Mouse (Mus musculus) kidney, adult 2 months (tissue): ENCODE results near the gene Spata32. TPM values are rescaled to one million over a fixed set of nuclear protein-coding genes. Genes with fewer than 3 reads are reported as not detected.

Experiments used
- DNase-seq: peaks from one replicate; pipeline ENCODE4 v3.0.0; 2021
- H3K27ac ChIP-seq: fragments of 200-500 bp; 2 replicates; pipeline ENCODE4 v1.5.1; 2012; ENCODE audit warnings: low read depth, low read length, control low read depth, inconsistent platforms; ENCODE audit not compliant: insufficient read depth
- H3K27me3 ChIP-seq: fragments of 200-500 bp; replicated peaks from 2 replicates; pipeline ENCODE4 v1.6.1; 2012; ENCODE audit warnings: mild to moderate bottlenecking, moderate library complexity, low read length, inconsistent platforms; ENCODE audit not compliant: control insufficient read depth, insufficient read depth
- H3K36me3 ChIP-seq: fragments of 200-500 bp; 2 replicates; pipeline ENCODE4 v1.6.1; 2012; ENCODE audit warnings: mild to moderate bottlenecking, moderate library complexity, low read length, inconsistent platforms; ENCODE audit not compliant: control insufficient read depth, insufficient read depth
- H3K4me1 ChIP-seq: fragments of 200-500 bp; 2 replicates; pipeline ENCODE4 v1.6.1; 2011; ENCODE audit warnings: low read length; ENCODE audit not compliant: control insufficient read depth, insufficient read depth
- H3K4me3 ChIP-seq: fragments of 200-500 bp; 2 replicates; pipeline ENCODE4 v1.5.1; 2011; ENCODE audit warnings: mild to moderate bottlenecking, low read depth, low read length, control low read depth; ENCODE audit not compliant: insufficient read depth
- CTCF ChIP-seq: fragments of 200-500 bp; conservative IDR thresholded peaks from 2 replicates; pipeline ENCODE4 v1.5.1; 2011; ENCODE audit warnings: low read depth, mild to moderate bottlenecking, control low read depth, low read length, moderate library complexity, mixed read lengths; ENCODE audit not compliant: insufficient read depth, insufficient read length
- POLR2A ChIP-seq: fragments of 200-500 bp; IDR thresholded peaks from one replicate; pipeline ENCODE4 v1.6.1; 2011; ENCODE audit warnings: low read depth, low read length, control low read depth
- WGBS: fragments of 180-500 bp; shearing (Covaris S2); methylation state at CpG from one replicate; pipeline ENCODE4 v1.1.7; 2018; 5-methylcytosine and 5-hydroxymethylcytosine counted together
- polyA plus RNA-seq: library from polyadenylated mRNA; depleted of rRNA; stranded (reverse); fragments of >200 nt; gene quantifications from 2 replicates; pipeline ENCODE4 v1.2.3, GENCODE M21; 2012

Gene Spata32
- polyA plus RNA-seq, 1 experiment: not detected

DNA sequence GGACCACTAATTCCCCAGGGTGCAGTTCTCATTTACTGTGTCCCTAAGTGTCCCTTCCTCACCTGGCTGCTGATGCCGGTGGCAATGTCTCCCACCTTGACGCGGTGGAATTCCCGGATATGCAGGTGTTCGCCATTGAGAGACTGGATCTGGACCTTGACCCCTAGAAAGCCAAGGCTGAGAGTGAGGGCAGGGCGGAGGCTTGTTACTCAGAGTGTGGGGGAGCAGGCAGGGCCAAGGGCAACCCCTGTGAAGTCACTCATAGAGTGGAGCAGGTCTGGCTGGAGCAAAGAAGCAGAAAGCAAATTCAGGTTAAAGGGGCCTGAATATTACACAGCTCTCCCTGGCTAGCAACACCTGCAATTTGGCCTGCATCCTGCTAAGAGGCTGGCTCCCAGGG lies 3.2 kb upstream of the Spata32 start:
- H3K4me3 ChIP-seq: peak overlapping the region; percentile 14; the same call in 1 of the 2 replicates
- TF ChIP-seq CTCF (no peak), POLR2A (no peak)
- peaks cover 18% of the 10 kb centered on the region for H3K4me1 ChIP-seq
- no peaks in the 10 kb centered on the region for H3K27me3 ChIP-seq
- peak; percentile 68 for DNase-seq
- H3K27ac ChIP-seq: no peak overlapping the region
- no peaks in the 10 kb centered on the region; the same call in 1 of the 2 replicates for H3K36me3 ChIP-seq
- WGBS: 70% methylated on average over 6 of the region's 6 CpGs

DNA sequence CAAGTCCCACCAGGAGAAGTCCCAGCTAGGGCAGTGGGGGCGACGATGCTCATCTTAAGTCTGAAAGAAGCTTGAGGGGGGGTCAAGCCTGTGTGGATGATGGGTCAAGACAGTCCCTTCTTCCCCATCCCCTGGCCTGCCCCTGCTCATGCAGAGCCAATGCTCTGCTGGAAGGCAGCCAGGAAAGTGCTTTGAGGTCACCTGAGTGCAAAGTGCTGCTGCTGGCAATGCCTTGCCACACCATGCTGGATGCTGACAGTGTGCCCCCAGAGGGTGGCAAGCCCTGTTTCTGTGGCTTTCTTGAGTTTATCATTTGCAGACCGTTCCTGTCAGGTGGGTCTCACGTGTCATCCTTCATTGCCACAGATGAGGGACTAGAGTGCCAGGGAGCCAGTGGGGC lies 1.8 kb upstream of the Spata32 start:
- peaks cover 18% of the 10 kb centered on the region for H3K4me1 ChIP-seq
- TF ChIP-seq POLR2A (no peak), CTCF (no peak)
- no peaks in the 10 kb centered on the region for H3K36me3 ChIP-seq
- H3K4me3 ChIP-seq: no peak overlapping the region
- no peak overlapping the region for H3K27ac ChIP-seq
- DNase-seq: peak; percentile 67
- no peaks in the 10 kb centered on the region for H3K27me3 ChIP-seq
- 66% methylated on average over 4 of the region's 4 CpGs for WGBS

DNA sequence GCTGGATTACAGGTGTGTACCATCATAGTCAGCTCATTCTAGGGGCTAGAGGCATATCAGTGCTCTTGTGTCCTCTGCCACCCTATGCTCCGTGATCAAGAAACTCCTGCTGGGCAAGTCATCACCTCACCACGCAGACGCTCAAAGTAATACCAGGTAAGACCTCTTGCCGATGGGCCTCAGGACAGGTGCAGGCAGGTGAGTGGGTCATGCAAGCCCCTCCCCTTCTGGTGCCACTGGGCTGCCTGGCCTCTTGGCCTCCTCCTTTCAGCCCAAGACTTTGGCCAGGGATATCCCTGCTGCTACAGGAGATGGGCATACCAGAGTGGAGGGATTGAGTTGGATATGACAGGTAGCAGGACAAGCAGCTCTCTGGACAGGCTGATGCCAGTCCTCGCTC lies 1.0 kb upstream of the Spata32 start:
- 95% methylated on average over 5 of the region's 5 CpGs for WGBS

DNA sequence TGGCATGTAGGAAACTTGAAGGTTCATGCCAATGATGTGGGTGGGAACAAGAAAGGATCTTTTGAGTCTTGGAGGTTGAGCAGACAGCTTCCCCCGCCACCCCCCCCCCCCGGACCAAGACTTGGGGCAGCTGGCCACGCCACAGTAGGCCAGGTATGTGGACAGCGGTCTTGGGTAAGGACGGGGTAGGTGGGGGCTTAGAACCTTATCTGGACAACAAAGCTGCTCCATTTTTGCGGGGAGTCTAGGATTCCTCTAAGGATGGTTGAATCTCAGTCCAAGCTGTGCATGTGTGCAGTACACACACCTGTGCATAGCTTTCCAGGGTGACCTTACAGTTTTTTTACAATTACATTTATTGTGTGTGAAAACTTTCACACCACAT lies 277 bp upstream of the Spata32 start:
- no peak for DNase-seq
- 27% methylated on average over 6 of the region's 6 CpGs for WGBS
- H3K27me3 ChIP-seq: no peaks in the 10 kb centered on the region
- TF ChIP-seq CTCF (no peak), POLR2A (no peak)
- peak overlapping the region; percentile 60 for H3K4me3 ChIP-seq
- H3K4me1 ChIP-seq: peaks cover 18% of the 10 kb centered on the region
- H3K27ac ChIP-seq: no peak overlapping the region
- no peaks in the 10 kb centered on the region for H3K36me3 ChIP-seq

More for the DNA sequence above, 1.0 kb upstream of the Spata32 start:
- no peak for DNase-seq
- no peak overlapping the region for H3K4me3 ChIP-seq
- H3K27ac ChIP-seq: no peak overlapping the region
- peaks cover 18% of the 10 kb centered on the region for H3K4me1 ChIP-seq
- H3K36me3 ChIP-seq: no peaks in the 10 kb centered on the region
- no peaks in the 10 kb centered on the region for H3K27me3 ChIP-seq
- TF ChIP-seq POLR2A (no peak), CTCF (no peak)

DNA sequence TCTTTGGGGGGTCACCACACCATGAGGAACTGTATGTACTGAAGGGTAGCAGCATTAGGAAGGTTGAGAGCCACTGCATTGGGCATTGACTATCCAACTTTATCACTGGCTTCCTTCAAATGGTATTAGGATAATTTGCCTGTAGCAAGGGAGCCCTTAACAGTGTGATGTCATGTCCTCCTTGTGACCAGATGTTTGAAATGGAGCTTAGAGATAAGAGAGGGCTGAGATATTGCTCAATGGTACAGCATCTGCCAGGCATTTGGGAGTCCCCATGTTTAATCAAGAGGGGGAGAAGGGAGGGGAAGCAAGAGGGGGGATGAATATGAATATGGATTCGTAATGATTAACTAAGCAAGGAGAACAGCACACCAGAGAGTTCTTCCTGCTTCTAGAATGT lies 2.9 kb downstream of the Spata32 start:
- Histone ChIP-seq H3K4me3 (no peak overlapping the region), H3K27ac (no peak overlapping the region), H3K4me1 (peaks cover 2% of the 10 kb centered on the region; the same call in 1 of the 2 replicates), H3K36me3 (no peaks in the 10 kb centered on the region), H3K27me3 (no peaks in the 10 kb centered on the region)
- DNase-seq: no peak
- WGBS: 70% methylated on average over 1 of the region's 1 CpGs
- TF ChIP-seq POLR2A: no peak
- no peak for TF ChIP-seq CTCF

DNA sequence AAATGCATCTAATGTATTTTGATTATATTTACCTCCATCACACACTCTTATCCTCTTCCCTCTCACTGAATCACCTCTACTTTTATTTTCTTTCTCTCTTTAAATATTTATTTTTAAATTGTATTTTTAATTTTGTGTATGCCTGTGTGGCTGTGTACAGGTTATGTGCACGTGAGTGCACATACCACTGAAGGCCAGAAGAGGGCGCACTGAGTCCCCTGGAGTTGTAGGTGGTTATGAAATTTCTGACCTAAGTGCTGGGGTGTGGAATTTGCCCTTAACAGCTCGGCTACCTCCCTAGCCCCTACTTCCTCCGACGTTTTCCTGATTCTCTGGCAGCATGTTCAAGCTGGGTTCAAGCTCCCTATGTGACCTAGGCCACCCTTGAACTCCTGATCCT lies 4.5 kb downstream of the Spata32 start:
- H3K27ac ChIP-seq: no peak overlapping the region
- WGBS: 78% methylated on average over 5 of the region's 5 CpGs
- H3K27me3 ChIP-seq: no peaks in the 10 kb centered on the region
- TF ChIP-seq POLR2A (no peak), CTCF (0 out of 2 replicates have a peak, but pooled peaks have one; percentile 12)
- no peak for DNase-seq
- no peaks in the 10 kb centered on the region for H3K4me1 ChIP-seq
- H3K36me3 ChIP-seq: no peaks in the 10 kb centered on the region
- no peak overlapping the region for H3K4me3 ChIP-seq

DNA sequence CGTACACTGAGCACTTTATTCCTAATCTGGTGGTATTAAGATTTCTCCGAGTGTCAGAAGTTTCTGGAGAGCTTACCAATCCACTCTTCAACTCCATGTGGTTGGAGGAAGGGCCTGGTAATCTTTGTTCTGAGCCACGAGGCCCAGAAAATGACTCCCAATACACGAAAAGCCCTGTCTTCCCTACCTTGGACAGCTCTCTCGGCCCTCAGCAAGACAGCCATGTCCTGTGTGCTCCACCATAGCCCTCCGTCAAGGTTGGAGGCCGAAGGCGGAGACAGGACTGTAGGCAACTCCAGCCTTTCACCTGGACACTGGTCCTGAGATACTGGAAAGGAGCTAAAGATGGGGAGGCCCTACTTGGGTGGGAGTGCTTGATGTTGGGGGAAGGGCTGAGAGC lies 7.9 kb downstream of the Spata32 start:
- no peak overlapping the region for H3K4me3 ChIP-seq
- no peak for TF ChIP-seq POLR2A
- TF ChIP-seq CTCF: no peak
- H3K36me3 ChIP-seq: no peaks in the 10 kb centered on the region
- no peak for DNase-seq
- 67% methylated on average over 8 of the region's 8 CpGs for WGBS
- H3K4me1 ChIP-seq: no peaks in the 10 kb centered on the region
- H3K27me3 ChIP-seq: no peaks in the 10 kb centered on the region
- no peak overlapping the region for H3K27ac ChIP-seq

DNA sequence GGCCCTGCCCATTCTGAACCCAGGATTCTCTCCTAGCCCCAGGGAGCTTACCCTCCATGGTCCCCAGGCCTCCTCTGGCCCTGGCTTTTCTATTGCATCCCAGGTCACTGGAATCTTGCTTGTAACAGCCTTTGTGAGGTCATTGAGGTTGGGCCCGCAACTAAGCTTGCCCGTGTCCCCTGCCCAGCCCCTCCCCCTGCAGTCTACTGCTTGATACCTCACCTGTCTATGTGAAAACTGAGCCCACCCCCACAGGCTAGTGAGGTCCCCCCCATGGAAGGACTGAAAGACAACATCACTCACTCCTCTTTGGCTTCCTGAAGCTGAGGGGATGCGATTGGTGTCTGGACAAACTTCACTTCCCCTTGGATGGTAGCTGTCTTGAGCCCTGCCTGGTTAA lies 9.8 kb downstream of the Spata32 start, which contains the start of gene 1700023F06Rik:
1700023F06Rik (minus strand) TSS at position 101 of the 400 bp plus-strand sequence.
- no peak for DNase-seq
- WGBS: 90% methylated on average over 3 of the region's 3 CpGs

More for the DNA sequence above, 9.8 kb downstream of the Spata32 start, which contains the start of gene 1700023F06Rik:
- Histone ChIP-seq H3K27ac (no peak within 1 kb of the TSS), H3K4me3 (no peak within 1 kb of the TSS), H3K36me3 (no peaks in the 10 kb centered on the region), H3K4me1 (no peaks in the 10 kb centered on the region), H3K27me3 (no peaks in the 10 kb centered on the region)
- TF ChIP-seq POLR2A (no peak), CTCF (no peak)
